Mouse (Mus musculus) layer of hippocampus, postnatal 36 days (tissue): ENCODE results near the gene Klhdc9. TPM values are rescaled to one million over a fixed set of nuclear protein-coding genes. Genes with fewer than 3 reads are reported as not detected.
A peak's percentile ranks its signal among the peaks of the same experiment; 100 is the strongest.
"Not testable (repeated sequence)": the region's sequence is repeated elsewhere in the genome, so short reads cannot be mapped to it uniquely, and the experiment has no call there.

ENCODE experiments used
- DNase-seq, 2 experiments: peaks; one replicate each; pipeline ENCODE4 v3.0.0; 2022
- total RNA-seq, 2 experiments: library from RNA; stranded (reverse); gene quantifications; 2 replicates each; pipeline ENCODE4 v1.2.3; 2021

Klhdc9 gene
- total RNA-seq, 2 experiments from 2014 or later = 4.1 to 4.7 TPM

- DNase-seq = no peak
Measured at GRCm38 (mm10) chr1:171355812-171356340, 4.7 kb downstream of the Klhdc9 start.

GRCm38 (mm10) chr1:171349210-171349609, 11.4 kb downstream of the Klhdc9 start:
- no peak for DNase-seq

DNA sequence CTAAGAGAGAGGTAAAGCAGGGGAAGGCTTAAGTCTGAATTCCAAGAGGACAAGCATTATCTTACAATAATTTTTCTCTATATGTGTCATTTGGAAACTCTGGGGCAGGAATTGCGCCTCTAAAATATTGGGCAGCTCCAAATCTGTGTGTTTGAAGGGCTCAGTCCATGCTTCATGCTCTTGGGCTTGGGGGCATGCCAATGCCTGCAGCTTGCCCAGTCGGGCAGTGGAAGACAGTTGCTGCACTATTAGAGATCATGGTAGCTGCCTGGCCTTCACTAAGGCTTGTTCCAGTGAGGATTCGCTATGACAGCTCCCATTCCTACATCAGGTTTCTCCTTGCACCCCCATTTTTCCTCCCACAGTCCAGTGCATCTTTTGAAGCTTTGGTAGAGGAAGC, 11.9 kb downstream of the Klhdc9 start:
- no peak for DNase-seq

DNA sequence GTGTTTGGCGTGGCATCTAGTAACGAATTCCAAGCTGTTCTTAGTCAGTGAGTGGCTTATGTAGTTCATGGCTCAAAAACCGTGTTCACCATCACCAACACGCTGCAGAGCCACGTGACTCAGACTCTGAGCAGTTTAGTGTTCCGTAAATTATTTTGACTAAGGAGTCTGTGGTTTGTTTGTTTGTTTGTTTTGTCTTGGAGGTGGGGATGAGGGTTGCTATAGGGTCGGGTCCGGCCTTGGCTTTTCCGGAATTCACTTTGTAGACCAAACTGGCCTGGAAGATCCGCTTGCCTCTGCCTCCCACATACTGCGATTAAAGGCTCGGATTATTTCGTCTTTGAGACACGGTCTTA, 14.5 kb downstream of the Klhdc9 start:
- no peak for DNase-seq

DNA sequence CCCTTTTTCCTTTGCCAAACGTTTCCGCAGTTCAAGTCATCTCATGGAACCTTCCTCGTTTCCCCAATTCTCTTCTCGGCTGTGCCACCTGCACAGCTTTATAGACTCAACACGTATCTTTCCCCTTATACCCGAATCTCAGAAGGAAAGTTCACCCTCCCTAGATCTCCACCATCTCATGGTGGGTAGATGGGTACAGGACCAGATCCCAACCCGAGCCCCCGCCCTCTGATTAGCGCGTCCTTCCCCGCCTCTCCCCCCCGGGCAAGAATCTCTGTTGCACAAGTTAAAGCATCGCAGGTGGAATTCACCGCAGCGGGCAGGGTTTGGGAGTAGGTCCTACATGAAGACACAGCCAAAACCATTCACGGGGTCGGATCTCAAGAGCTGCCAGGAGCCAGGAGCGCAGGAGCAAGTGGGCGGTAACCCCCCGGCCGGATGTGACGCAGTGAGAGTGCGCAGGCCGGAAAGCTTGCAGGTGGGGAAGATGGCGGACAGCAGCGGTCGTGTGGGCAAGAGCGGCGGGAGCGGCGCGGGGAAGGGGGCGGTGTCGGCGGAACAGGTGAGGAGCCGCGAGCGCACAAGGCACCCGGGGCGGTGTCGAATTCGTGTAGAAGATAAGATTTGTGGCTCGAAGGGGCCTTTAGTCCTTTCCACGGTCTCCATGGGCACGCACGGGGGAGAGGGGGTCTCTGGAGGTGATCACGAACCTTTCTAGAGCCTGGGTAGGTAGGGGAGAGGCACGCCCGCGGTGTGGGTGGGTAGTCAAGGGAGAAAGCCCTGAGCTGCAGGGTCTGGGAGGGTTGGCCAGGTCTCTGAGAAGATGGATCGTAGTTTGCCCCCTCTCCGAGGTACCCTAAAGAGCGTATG, 15.1 kb downstream of the Klhdc9 start, which contains the start of the genes Nit1 and Pfdn2:
Gene Nit1, minus strand, starts transcription at position 422 of the 870 bp plus-strand sequence.
Gene Pfdn2, plus strand, starts transcription at position 446 of the 870 bp plus-strand sequence.
- DNase-seq = peak; percentile 92

DNA sequence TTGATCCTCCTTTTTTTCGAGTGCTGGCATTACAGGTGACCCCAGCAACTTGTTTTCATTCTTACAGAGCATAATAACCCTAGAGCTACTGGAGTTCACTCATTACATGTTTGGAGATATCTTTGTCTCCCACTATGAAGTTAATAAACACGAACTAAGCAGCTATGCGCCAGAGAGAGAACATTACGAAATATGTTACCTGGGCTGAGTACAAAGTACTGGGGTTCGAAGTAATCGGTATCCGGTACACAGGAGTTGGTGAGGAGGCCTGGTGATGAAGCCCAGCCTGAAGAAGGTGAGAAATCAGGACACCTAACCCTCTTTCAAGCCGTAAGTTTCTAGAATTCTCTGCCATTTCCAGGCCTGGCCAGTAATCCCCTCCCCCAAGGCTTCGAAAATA, 15.9 kb downstream of the Klhdc9 start:
- no peak for DNase-seq

DNA sequence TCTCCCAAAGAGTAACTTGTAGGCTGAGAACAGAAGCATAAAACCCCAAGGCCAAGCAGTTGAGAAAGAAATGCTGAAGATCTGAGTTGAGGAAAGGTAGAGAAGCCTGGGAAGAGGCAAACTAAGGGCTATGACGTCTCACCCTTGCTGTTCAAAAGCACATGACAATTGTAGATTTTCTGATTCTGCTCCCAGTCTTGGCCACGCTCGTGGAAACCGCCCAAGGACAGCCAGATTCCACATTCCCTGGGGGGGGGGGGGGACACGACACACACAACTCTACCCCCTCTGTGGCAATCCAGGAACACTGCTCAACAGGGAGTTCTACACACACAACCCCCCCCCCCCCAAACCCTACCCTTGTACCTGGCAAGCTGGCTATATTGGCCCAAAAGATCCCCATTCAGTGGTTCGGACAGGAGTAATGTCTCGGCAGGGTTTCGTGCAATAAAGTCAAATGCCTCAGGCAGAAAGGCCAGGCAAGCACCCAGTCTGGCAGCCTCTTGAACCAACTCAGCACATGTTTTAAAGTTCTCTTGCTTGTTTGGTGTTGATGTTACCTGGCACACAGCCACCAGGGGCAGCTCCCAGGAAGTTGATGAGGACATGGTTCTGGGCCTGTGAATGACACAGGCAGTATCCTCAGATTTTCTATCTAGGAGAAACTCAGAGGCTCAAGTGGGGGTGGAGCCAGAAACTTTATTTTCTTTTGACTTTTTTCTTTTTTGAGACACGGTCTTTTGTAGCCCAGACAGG, 16.5 kb downstream of the Klhdc9 start:
- no peak for DNase-seq

DNA sequence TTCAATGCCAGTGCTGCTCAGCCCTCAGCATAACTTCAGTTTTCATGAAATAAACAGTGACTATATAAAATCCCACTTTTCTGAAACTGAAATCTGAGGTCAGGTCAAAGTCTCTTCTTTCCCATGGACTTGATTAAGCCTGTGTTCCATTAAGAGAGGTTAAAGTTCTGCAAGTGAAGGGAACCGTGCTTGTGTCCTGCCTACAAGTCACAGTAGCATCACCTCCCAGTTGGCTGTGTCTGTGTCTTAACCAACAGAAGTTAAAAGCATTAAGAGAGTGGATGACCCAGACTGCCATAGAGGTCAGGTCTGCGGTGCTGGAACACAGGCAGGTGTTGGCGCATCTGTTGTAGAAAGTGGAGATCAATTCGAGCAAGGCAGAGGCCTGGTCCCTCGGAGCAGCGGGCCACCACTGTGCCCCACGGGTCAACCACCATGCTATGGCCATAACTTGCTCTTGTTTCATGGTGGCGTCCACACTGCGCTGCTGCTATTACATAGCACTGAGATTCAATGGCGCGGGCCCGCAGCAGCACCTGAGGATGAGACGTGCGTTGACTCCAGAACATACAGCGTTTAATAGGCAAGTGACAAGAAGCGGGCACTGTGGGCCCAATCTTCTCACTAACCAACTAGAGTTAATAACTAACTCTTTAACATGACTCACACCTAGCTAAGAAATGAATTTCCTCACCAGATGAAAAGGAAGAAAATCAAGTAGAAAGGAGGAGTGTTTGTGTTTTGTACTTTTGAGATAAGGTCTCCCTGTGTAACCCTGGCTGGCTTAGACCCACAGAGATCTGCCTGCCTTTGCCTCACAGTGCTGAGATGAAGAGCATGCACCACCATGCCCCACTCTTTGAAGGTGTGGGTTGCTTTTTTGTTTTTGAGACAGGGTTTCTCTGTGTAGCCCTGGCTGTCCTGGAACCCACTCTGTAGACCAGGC, 18.1 kb downstream of the Klhdc9 start:
- no peak for DNase-seq

DNA sequence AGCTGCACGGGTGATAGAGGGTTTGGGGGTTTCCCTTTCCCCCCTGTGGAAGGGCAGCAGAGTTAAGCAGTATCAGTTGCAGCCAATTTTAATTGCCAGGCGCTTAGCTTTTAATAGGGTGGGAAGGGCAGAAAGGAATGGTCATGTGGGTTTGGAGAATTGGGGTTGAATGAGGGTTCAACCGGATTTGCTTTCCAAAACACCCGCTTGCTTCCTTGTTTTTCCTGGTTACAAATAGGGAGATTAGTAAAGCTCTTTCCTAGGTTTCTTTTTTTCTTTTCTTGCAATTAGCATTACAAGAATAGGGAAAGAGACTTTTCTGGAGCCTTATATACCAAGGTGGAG, 30.4 kb downstream of the Klhdc9 start:
- no peak for DNase-seq

DNA sequence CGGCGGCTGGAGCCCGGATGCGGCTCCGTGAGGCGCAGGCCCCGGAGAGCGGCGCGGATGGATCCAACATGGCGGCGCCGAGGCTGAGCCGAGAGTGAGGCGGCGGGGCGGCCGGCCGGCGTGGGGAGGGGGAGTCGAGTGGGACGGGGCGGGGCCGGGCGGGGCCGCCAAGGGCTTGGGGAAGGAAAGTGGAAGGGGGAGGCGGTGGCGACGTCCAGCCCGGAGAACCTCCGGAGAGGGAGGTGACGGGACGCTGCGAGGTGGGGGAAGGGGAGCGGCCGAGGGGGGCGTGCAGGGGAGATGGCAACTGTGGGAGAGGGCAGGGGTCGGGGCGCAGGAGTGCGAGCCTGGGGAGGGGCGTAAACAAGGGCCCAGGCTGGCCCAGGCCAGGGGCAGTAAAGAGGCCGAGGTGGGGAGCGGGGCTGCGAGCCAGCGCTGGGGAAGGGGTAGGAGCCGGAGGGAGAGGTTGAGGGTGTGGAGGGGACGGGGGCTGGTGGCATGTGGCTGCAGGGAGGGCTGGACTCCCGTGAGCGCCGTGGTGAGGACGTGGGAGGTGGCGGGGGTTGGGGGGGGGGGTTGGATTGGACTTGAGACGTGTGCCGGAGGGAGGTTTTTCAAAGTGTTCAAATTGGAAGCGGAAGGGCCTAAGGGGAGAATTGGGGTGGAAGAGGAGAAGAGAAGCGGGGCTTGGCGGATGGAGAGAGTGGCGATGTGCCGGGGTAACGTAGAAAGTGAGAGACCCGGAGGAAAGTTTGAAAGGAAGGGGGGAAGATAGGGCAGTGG, 31.0 kb downstream of the Klhdc9 start:
- peak in 1 of 2 experiments; percentile 29 for DNase-seq

- peak; percentile 94 for DNase-seq
Measured at GRCm38 (mm10) chr1:171328839-171329432, 31.7 kb downstream of the Klhdc9 start, which contains the start of gene Dedd. Dedd (plus strand) TSS chr1:171329145.

GRCm38 (mm10) chr1:171328244-171328643, 32.4 kb downstream of the Klhdc9 start:
- DNase-seq = no peak

GRCm38 (mm10) chr1:171326588-171326987, 34.0 kb downstream of the Klhdc9 start:
- DNase-seq = not testable (repeated sequence)

GRCm38 (mm10) chr1:171325571-171325970, 35.0 kb downstream of the Klhdc9 start:
- no peak for DNase-seq

DNA sequence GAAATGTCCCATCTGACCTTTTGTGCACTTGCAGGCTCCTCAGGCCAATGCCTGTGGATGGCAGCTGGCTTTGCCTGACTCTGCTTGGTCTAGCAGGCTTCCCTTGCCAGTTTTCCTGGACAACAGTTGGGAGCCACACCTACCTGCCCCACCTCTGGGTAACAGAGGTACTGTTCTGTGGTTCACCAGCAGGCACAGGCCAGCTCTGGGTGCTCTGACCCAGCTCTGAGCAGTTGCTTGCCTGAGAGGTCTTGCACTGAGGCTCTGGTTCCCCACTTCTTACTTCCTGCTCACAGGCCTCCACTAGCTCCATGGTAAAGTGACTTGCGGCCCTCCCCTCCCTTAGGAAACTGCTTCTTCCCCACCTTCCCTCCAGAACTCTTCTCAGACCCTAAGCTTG, 38.6 kb downstream of the Klhdc9 start:
- no peak for DNase-seq

- no peak for DNase-seq
Measured at GRCm38 (mm10) chr1:171321415-171321814, 39.2 kb downstream of the Klhdc9 start.

- DNase-seq = no peak
Measured at GRCm38 (mm10) chr1:171320151-171320550, 40.4 kb downstream of the Klhdc9 start.

DNA sequence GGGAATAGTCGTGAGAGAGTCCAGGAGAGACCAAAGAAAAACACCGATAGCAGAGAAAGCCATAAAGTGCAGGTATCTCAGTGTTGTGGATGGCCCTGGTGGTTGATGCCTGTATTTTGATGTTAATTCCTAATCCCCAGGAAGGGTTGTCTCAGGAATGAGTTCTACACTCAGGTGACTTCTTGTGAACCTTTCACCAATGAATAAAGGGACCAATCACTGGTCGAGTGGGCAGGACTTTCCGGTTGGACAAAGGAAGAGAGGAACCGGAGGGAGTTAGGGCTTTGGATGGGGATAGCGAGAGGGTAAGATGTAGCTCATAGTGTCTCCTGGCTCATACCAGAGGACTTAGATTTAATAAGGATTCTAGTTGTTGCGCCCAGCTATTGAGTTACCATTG, 40.9 kb downstream of the Klhdc9 start:
- no peak for DNase-seq

GRCm38 (mm10) chr1:171309321-171309720, 51.3 kb downstream of the Klhdc9 start:
- no peak for DNase-seq
